Mouse (Mus musculus): ENCODE results near the gene Prkd2. TPM values are rescaled to one million over a fixed set of nuclear protein-coding genes. Genes with fewer than 3 reads are reported as not detected.

Prkd2 gene
- polyA plus RNA-seq (2017; shearing (Covaris generic)) = 239 TPM

DNA sequence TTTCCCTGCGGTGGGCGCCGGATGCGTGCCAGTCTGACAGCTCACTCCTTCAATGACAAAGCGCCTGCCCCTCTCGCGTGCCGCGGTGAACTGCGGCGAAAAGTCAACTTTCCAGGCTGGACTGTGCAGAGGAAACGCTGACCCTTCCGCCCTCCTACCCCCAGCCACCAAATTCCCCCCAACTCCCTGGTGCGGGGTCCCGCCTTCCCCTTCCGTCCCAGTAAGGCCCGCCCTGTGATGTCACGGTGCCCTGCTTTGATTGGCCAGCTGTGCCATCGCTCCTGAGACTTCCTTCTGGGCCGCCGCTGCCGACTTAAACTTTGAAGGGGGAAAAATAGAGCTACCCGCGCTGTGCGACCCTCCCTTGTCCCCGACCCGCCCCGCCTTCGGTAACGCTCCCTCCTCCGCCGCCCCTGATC, at the start of gene Prkd2:
Prkd2 (plus strand) TSS at position 258 of the 419 bp plus-strand sequence.

DNA sequence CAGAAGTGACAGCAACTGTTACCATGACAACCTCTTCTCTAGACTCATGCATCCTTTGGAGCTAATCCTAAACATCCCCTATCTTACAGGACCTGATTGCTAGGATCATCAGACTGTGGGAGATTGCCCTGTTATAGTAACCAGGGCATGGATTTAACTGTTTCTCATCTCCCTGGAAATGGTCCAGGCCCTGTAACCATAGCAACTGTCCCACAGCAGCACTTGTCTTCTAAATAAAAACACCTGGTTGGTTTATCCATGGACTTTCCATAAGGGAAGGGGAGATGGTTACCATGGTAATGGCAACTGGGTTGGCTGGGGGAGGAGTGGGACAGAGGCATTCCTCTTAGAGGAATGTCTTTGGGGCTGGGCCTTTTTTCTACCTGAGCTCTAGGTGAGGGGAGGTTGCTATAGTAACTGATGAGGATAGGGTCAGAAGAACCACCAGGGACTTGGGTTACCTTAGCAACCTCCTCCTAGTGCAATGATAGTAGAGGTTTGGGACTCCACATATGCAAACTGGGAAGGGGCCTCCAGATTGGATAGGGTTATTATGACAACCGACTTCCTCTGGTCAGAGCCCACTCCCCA, 27.3 kb upstream of the Prkd2 start, which contains the start of gene Strn4:
Strn4 (plus strand) TSS at position 539 of the 591 bp plus-strand sequence.

DNA sequence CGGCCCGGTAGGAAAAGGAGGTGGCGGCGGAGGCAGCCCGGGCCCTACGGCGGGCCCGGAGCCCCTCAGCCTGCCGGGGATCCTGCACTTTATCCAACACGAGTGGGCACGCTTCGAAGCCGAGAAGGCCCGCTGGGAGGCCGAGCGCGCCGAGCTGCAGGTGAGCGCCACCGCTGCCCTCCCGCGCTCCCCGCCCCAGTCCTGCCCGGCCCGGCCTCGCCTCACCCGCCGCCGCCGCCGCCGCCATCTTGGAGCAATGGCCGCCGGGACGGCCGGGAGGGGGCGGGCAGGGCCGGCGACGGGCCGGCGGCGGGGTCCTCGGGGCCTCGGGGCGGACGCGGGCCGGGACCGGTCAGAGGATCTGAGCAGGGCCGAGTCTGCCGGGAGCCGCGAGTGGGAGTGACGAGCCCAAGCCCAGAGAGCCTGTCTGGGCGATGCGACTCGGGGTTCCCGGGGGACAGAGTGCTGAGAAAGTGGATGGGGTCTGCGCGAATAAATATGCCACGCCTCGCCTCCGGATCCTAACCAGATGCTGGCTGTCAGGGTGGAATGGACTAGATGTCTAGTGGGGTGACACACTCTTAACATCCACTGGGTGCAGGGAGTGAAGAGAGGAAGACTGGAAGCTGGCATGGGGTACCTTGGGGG, 26.1 kb upstream of the Prkd2 start, which contains the start of gene Fkrp:
Fkrp (minus strand) TSS at position 258 of the 648 bp plus-strand sequence.

DNA sequence AGATGAGACGGTGACA, 32.4 kb downstream of the Prkd2 start, which contains the start of gene Dact3:
Dact3 (plus strand) TSS at position 8 of the 16 bp plus-strand sequence.

DNA sequence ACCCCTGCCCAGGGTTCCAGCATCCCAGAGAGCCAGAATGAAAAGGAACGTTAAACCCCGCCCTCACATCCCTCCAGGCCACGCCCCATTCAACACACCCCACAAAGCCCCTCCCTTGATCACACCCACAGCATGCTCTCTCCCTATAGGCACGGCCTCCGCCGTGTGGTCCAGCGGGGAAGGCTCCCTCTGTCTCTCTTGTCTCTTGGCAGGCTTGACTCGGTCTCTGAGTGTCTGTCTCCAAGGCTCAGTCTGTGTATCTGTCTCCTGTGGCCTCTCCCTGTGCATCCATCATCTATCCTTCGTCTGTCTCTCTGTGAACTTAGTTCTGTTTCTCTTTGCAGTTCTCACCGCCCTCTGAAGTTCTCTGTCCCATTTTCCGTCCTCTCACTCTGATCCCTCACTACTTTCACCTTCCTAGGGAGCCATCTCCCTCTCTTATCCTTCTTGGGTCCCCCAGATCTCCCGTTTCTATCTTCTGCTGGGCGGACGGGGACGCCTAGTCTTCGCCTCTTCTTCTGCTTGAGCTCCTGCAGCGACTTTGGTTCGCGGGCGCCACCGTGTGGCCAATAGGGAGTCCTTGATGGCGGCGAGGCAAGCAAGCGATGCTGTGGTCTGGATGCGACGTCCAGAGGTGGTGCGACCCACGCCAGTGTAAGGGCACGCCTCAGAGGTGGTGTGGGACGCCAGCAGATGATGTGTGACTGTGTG, 49.1 kb downstream of the Prkd2 start, which contains the start of gene Gng8:
Gng8 (plus strand) TSS at position 146 of the 711 bp plus-strand sequence.

DNA sequence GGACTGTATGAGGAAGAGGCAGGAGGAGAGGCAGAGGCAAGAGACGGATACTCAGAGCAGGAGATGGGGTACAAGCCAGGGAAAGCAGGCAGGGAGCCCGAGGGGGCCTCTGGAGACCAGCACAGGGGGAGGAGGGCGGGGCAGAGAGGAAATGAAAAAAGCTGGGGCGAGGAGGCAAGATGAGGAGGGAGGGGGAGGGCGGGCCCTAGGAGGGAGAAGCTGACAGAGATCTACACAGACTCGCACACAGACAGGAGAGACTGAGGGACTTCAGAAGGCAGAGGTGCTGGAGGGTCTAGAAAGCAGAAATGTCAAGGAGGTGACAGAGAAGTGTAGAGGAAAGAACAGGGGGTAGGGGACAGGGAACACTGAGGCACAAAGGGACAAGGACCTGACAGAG, 63.6 kb downstream of the Prkd2 start, which contains the start of gene Ptgir:
Ptgir (plus strand) TSS at position 210 of the 400 bp plus-strand sequence.

Other genes with a start within 250 kb of the Prkd2 start
- 3.6 TPM for gene Arhgap35, start 227.9 kb upstream of the Prkd2 start, polyA plus RNA-seq (2017; shearing (Covaris generic))
- gene Ceacam15, start 167.2 kb upstream of the Prkd2 start, polyA plus RNA-seq (2017; shearing (Covaris generic)) = 1.6 TPM
- not detected for gene Ceacam9, start 121.0 kb upstream of the Prkd2 start, polyA plus RNA-seq (2017; shearing (Covaris generic))
- gene Ap2s1, start 104.5 kb upstream of the Prkd2 start, polyA plus RNA-seq (2017; shearing (Covaris generic)) = 226 TPM
- gene Slc1a5, start 61.6 kb upstream of the Prkd2 start, polyA plus RNA-seq (2017; shearing (Covaris generic)) = 91.9 TPM
- gene Strn4, start 27.0 kb upstream of the Prkd2 start, polyA plus RNA-seq (2017; shearing (Covaris generic)) = 20.8 TPM
- gene Fkrp, start 26.2 kb upstream of the Prkd2 start, polyA plus RNA-seq (2017; shearing (Covaris generic)) = 5.1 TPM
- gene Dact3, start 32.4 kb downstream of the Prkd2 start, polyA plus RNA-seq (2017; shearing (Covaris generic)) = not detected
- gene Gng8, start 48.9 kb downstream of the Prkd2 start, polyA plus RNA-seq (2017; shearing (Covaris generic)) = not detected
- 7.0 TPM for gene Ptgir, start 63.6 kb downstream of the Prkd2 start, polyA plus RNA-seq (2017; shearing (Covaris generic))
- 91.2 TPM for gene Calm3, start 81.2 kb downstream of the Prkd2 start, polyA plus RNA-seq (2017; shearing (Covaris generic))
- not detected for gene Pnmal2, start 101.8 kb downstream of the Prkd2 start, polyA plus RNA-seq (2017; shearing (Covaris generic))
- gene Pnmal1, start 116.8 kb downstream of the Prkd2 start, polyA plus RNA-seq (2017; shearing (Covaris generic)) = 0.06 TPM
- 4.5 TPM for gene Gm42372, start 140.2 kb downstream of the Prkd2 start, polyA plus RNA-seq (2017; shearing (Covaris generic))
- not detected for gene Ccdc8, start 149.8 kb downstream of the Prkd2 start, polyA plus RNA-seq (2017; shearing (Covaris generic))
- 118 TPM for gene Ppp5c, start 185.0 kb downstream of the Prkd2 start, polyA plus RNA-seq (2017; shearing (Covaris generic))
- gene Hif3a, start 219.5 kb downstream of the Prkd2 start, polyA plus RNA-seq (2017; shearing (Covaris generic)) = 1.4 TPM
- gene Psg16, start 231.1 kb downstream of the Prkd2 start, polyA plus RNA-seq (2017; shearing (Covaris generic)) = 1.1 TPM

All from activated CD4-positive, CD25-positive, alpha-beta regulatory T cell, adult 9 weeks (primary cell).